Mouse (Mus musculus): ENCODE results near the gene Rem2. TPM values are rescaled to one million over a fixed set of nuclear protein-coding genes. Genes with fewer than 3 reads are reported as not detected.

Gene Rem2
- total and polyA plus RNA-seq, 3 experiments: 4.8 to 38.8 TPM; not detected in 1

GRCm38 (mm10) chr14:54440538-54440937, 35.4 kb upstream of the Rem2 start:
- no peaks in the 10 kb centered on the region for H3K79me2 ChIP-seq (ENCODE audit: control insufficient read depth, insufficient read depth, low read length, poor library complexity)
- H3K9ac ChIP-seq (ENCODE audit: control insufficient read depth, low read depth, low read length, poor library complexity, severe bottlenecking): no peak overlapping the region
- H3K36me3 ChIP-seq (ENCODE audit: control insufficient read depth in 1 of 2, insufficient read depth in 2 of 2, low read length in 2 of 2): peaks cover 0 to 6% of the 10 kb centered on the region in 2 experiments; a peak in 2 of 4 replicates
- H3K27ac ChIP-seq (ENCODE audit: control insufficient read depth, low read depth, low read length): no peak overlapping the region
- no peak for DNase-seq (ENCODE audit: low read depth, low spot score)
- peaks cover 3 to 9% of the 10 kb centered on the region in 2 experiments for H3K4me1 ChIP-seq (ENCODE audit: control insufficient read depth in 1 of 2, insufficient read depth in 2 of 2, low read length in 2 of 2)
- no peak overlapping the region for H3K4me3 ChIP-seq (ENCODE audit: control insufficient read depth in 1 of 2, insufficient read depth in 1 of 2, low read depth in 2 of 2, low read length in 2 of 2)
- H3K9me3 ChIP-seq (replicated peaks; ENCODE audit: insufficient read depth, low read length): no peaks in the 10 kb centered on the region
- no peaks in the 10 kb centered on the region for H3K27me3 ChIP-seq (ENCODE audit: control insufficient read depth in 1 of 2, insufficient read depth in 2 of 2, low read length in 2 of 2)
- TF ChIP-seq ZKSCAN1 (IDR thresholded peaks at IDR 0.05; ENCODE audit: low read depth, low read length) (no peak), SIN3A (IDR thresholded peaks at IDR 0.05; ENCODE audit: low read length) (no peak), CTCF (IDR thresholded peaks at IDR 0.05 in 2 of 3, conservative IDR thresholded peaks at IDR 0.05 in 1 of 3; ENCODE audit: control insufficient read depth in 1 of 3, insufficient read depth in 1 of 3, low read depth in 2 of 3, low read length in 3 of 3, poor library complexity in 1 of 3, severe bottlenecking in 1 of 3) (no peak), USF2 (IDR thresholded peaks at IDR 0.05; ENCODE audit: borderline replicate concordance in 1 of 2, insufficient read depth in 1 of 2, low read depth in 1 of 2, low read length in 2 of 2) (no peak), POLR2A (IDR thresholded peaks at IDR 0.05; ENCODE audit: control insufficient read depth in 1 of 2, insufficient read depth in 1 of 2, low read depth in 1 of 2, low read length in 2 of 2, poor library complexity in 1 of 2) (no peak), TAL1 (IDR thresholded peaks at IDR 0.05; ENCODE audit: low read length) (no peak), MAZ (IDR thresholded peaks at IDR 0.05; ENCODE audit: low read depth, low read length) (no peak), ELF1 (IDR thresholded peaks at IDR 0.05; ENCODE audit: low read depth, low read length) (no peak), NRF1 (IDR thresholded peaks at IDR 0.05; ENCODE audit: insufficient read depth, low read depth, low read length, poor library complexity, severe bottlenecking) (no peak), RCOR1 (IDR thresholded peaks at IDR 0.05; ENCODE audit: low read depth, low read length) (no peak)

GRCm38 (mm10) chr14:54441365-54441764, 34.5 kb upstream of the Rem2 start:
- Histone ChIP-seq H3K27ac (ENCODE audit: control insufficient read depth, low read depth, low read length) (no peak overlapping the region), H3K9me3 (replicated peaks; ENCODE audit: insufficient read depth, low read length) (no peaks in the 10 kb centered on the region), H3K4me3 (ENCODE audit: control insufficient read depth in 1 of 2, insufficient read depth in 1 of 2, low read depth in 2 of 2, low read length in 2 of 2) (no peak overlapping the region), H3K9ac (ENCODE audit: control insufficient read depth, low read depth, low read length, poor library complexity, severe bottlenecking) (no peak overlapping the region), H3K4me1 (ENCODE audit: control insufficient read depth in 1 of 2, insufficient read depth in 2 of 2, low read length in 2 of 2) (peaks cover 4 to 18% of the 10 kb centered on the region in 2 experiments), H3K27me3 (ENCODE audit: control insufficient read depth in 1 of 2, insufficient read depth in 2 of 2, low read length in 2 of 2) (no peaks in the 10 kb centered on the region), H3K79me2 (ENCODE audit: control insufficient read depth, insufficient read depth, low read length, poor library complexity) (no peaks in the 10 kb centered on the region), H3K36me3 (ENCODE audit: control insufficient read depth in 1 of 2, insufficient read depth in 2 of 2, low read length in 2 of 2) (peaks cover 0 to 11% of the 10 kb centered on the region in 2 experiments; a peak in 2 of 4 replicates)
- no peak for TF ChIP-seq NELFE (IDR thresholded peaks at IDR 0.05; ENCODE audit: low read depth, low read length)
- no peak for TF ChIP-seq RAD21 (IDR thresholded peaks at IDR 0.05; ENCODE audit: low read depth, low read length)
- TF ChIP-seq MEF2A (IDR thresholded peaks at IDR 0.05; ENCODE audit: extremely low read depth, insufficient replicate concordance, low read depth, low read length, poor library complexity, severe bottlenecking): no peak
- TF ChIP-seq USF1 (IDR thresholded peaks at IDR 0.05; ENCODE audit: low read depth, low read length): no peak
- no peak for TF ChIP-seq KAT2A (conservative IDR thresholded peaks at IDR 0.05; ENCODE audit: low read depth, low read length)
- TF ChIP-seq TCF12 (IDR thresholded peaks at IDR 0.05; ENCODE audit: low read depth, low read length): no peak
- TF ChIP-seq GABPA (IDR thresholded peaks at IDR 0.05; ENCODE audit: low read depth, low read length): no peak
- no peak for TF ChIP-seq TAL1 (IDR thresholded peaks at IDR 0.05; ENCODE audit: low read length)
- no peak for TF ChIP-seq ELF1 (IDR thresholded peaks at IDR 0.05; ENCODE audit: low read depth, low read length)
- no peak for TF ChIP-seq CTCF (IDR thresholded peaks at IDR 0.05 in 2 of 3, conservative IDR thresholded peaks at IDR 0.05 in 1 of 3; ENCODE audit: control insufficient read depth in 1 of 3, insufficient read depth in 1 of 3, low read depth in 2 of 3, low read length in 3 of 3, poor library complexity in 1 of 3, severe bottlenecking in 1 of 3)
- DNase-seq (ENCODE audit: low read depth, low spot score): no peak

All from MEL (cell line).